Mouse (Mus musculus): Measurements from ENCODE around the gene Zfp628.

Gene Zfp628

DNA sequence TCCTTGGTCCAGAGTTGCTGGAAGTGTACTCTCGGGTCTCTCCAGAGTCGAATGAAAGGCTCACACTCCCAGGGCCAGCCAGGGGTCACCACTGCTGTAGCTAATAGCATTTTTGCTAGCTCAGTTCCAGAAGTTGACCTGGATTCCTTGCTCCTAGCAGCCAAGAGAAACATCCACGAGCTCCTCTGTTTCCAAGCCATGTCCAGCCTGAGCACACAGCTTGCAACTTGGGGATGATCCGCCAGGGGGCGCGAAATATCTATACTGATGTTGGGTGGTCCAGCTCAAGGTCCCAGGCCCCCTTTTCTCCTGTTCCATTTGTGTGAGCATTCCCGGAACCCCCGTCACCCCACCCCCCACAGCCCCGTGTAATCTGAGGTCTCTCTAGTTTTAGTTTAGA is 3.5 kb upstream of the Zfp628 start:
- Histone ChIP-seq H3K4me1 (replicated peaks; ENCODE audit: low read depth, low read length) (peaks cover 77% of the 10 kb centered on the region), H3K36me3 (ENCODE audit: insufficient read depth, low read length) (peaks cover 50% of the 10 kb centered on the region), H3K27me3 (ENCODE audit: insufficient read depth, low read length) (no peaks in the 10 kb centered on the region), H3K9me3 (ENCODE audit: low read length) (no peaks in the 10 kb centered on the region), H3K4me3 (replicated peaks; ENCODE audit: low read length) (peak overlapping the region; percentile 90)
- no peak for TF ChIP-seq POU5F1 (IDR thresholded peaks at IDR 0.05; ENCODE audit: borderline replicate concordance, low read length)
- TF ChIP-seq CTCF (conservative IDR thresholded peaks at IDR 0.05; ENCODE audit: low read length): peak; percentile 72

DNA sequence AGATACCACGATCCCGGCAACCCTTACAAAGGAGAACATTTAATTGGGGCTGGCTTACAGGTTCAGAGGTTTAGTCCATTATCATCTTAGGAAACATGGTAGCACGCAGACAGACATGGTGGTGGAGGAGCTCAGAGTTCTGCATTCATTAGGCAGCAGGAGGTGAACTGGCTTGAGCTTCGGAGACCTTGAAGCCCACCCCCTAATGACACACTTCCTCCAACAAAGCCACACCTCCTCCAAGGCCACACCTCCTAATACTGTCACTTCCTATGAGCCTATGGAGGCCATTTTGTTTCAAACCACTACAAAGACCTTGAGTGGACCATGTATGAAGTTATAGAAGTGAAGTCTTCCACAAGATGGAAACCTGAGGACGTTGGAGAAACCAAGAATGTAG is 2.8 kb upstream of the Zfp628 start:
- TF ChIP-seq POU5F1 (IDR thresholded peaks at IDR 0.05; ENCODE audit: borderline replicate concordance, low read length): no peak
- TF ChIP-seq CTCF (conservative IDR thresholded peaks at IDR 0.05; ENCODE audit: low read length): no peak
- no peak for TF ChIP-seq NANOG (IDR thresholded peaks at IDR 0.05; ENCODE audit: borderline replicate concordance, low read length)
- Histone ChIP-seq H3K4me1 (replicated peaks; ENCODE audit: low read depth, low read length) (peaks cover 77% of the 10 kb centered on the region), H3K4me3 (replicated peaks; ENCODE audit: low read length) (peak overlapping the region; percentile 90), H3K36me3 (ENCODE audit: insufficient read depth, low read length) (peaks cover 54% of the 10 kb centered on the region), H3K9me3 (ENCODE audit: low read length) (no peaks in the 10 kb centered on the region), H3K27me3 (ENCODE audit: insufficient read depth, low read length) (no peaks in the 10 kb centered on the region)

DNA sequence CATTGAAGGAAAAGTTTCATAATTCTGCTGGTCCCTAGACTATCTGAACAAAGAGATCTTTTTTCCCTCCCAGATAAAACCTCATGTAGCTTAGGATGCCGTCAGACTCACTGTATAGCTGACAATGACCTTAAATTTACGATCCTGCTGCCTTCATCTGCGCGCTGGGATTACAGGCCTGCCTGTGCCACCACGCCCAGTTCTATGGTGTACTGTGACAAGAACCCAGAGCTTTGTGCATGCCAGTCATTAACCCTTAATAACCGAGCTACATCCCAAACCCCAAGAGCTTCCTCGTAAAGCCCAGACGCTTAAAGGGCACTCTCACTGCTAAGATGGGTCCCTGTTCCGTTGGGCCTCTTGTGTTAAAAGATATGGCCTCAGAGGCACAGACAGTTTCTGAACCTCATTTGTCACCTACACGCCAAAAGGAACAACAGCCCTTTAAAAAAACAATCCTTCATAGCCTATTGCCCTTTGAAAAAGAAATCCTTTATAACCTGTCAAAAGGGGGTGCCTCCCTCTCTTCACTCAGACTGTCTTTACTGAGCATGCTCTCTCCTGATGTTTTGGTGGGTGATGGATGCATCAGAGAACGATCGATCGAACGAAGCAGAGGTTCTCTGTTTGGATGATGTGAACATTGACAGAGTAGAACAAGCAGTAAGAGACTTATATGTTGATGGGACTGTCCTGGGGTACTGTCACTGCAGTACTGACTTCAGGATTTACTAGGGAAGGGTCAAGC is 826 bp downstream of the Zfp628 start:
- no peaks in the 10 kb centered on the region; the same call in 1 of the 2 replicates for H3K27me3 ChIP-seq (ENCODE audit: insufficient read depth, low read length)
- no peaks in the 10 kb centered on the region for H3K9me3 ChIP-seq (ENCODE audit: low read length)
- peak overlapping the region; percentile 90 for H3K4me3 ChIP-seq (replicated peaks; ENCODE audit: low read length)
- TF ChIP-seq CTCF (conservative IDR thresholded peaks at IDR 0.05; ENCODE audit: low read length) (no peak), NANOG (IDR thresholded peaks at IDR 0.05; ENCODE audit: borderline replicate concordance, low read length) (no peak), POU5F1 (IDR thresholded peaks at IDR 0.05; ENCODE audit: borderline replicate concordance, low read length) (no peak)
- peaks cover 40% of the 10 kb centered on the region for H3K36me3 ChIP-seq (ENCODE audit: insufficient read depth, low read length)
- H3K4me1 ChIP-seq (replicated peaks; ENCODE audit: low read depth, low read length): peaks cover 77% of the 10 kb centered on the region

DNA sequence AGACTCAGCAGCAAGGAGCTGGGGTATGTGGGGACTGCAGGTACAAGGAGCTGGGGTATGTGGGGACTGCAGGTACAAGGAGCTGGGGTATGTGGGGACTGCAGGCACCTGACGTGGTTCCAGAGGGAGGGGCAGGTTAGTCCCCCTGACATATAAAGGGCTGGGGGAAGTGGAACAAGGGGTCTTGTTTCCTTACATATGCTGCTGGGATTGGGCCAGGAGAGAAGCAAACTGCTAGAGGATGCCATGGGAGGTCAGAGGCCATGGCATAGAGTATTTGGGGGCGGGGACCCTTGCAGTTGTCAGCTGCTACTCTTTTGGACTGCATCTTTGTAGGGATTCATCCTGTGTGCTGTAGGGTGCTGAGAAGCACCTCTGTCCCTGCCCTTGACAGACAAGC is 2.5 kb downstream of the Zfp628 start:
- peaks cover 34% of the 10 kb centered on the region for H3K36me3 ChIP-seq (ENCODE audit: insufficient read depth, low read length)

DNA sequence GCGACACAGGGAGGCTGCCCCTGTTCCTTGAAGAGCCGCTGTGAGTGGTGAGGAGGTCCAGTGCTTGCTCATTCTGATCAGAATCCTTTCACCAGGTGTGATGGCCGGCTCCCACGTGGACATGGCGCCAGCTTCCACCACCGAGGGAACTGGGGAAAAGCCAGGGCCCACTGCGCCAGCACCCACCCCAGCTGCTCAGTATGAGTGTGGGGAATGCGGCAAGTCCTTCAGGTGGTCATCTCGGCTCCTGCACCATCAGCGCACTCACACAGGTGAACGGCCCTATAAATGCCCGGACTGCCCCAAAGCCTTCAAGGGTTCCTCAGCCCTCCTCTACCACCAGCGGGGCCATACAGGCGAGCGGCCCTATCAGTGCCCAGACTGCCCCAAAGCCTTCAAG is 3.7 kb downstream of the Zfp628 start:
- H3K27me3 ChIP-seq (ENCODE audit: insufficient read depth, low read length): peaks cover under 1% of the 10 kb centered on the region; the same call in 1 of the 2 replicates
- H3K36me3 ChIP-seq (ENCODE audit: insufficient read depth, low read length): peaks cover 34% of the 10 kb centered on the region
- H3K4me3 ChIP-seq (replicated peaks; ENCODE audit: low read length): peak overlapping the region; percentile 64
- TF ChIP-seq CTCF (conservative IDR thresholded peaks at IDR 0.05; ENCODE audit: low read length): no peak
- no peak for TF ChIP-seq POU5F1 (IDR thresholded peaks at IDR 0.05; ENCODE audit: borderline replicate concordance, low read length)
- TF ChIP-seq NANOG (IDR thresholded peaks at IDR 0.05; ENCODE audit: borderline replicate concordance, low read length): no peak
- peaks cover 88% of the 10 kb centered on the region for H3K4me1 ChIP-seq (replicated peaks; ENCODE audit: low read depth, low read length)
- H3K9me3 ChIP-seq (ENCODE audit: low read length): no peaks in the 10 kb centered on the region

More for the DNA sequence above, 2.5 kb downstream of the Zfp628 start:
- Histone ChIP-seq H3K9me3 (ENCODE audit: low read length) (no peaks in the 10 kb centered on the region), H3K27me3 (ENCODE audit: insufficient read depth, low read length) (no peaks in the 10 kb centered on the region; the same call in 1 of the 2 replicates), H3K4me3 (replicated peaks; ENCODE audit: low read length) (no peak overlapping the region), H3K4me1 (replicated peaks; ENCODE audit: low read depth, low read length) (peaks cover 86% of the 10 kb centered on the region)
- TF ChIP-seq CTCF (conservative IDR thresholded peaks at IDR 0.05; ENCODE audit: low read length): no peak
- no peak for TF ChIP-seq POU5F1 (IDR thresholded peaks at IDR 0.05; ENCODE audit: borderline replicate concordance, low read length)
- TF ChIP-seq NANOG (IDR thresholded peaks at IDR 0.05; ENCODE audit: borderline replicate concordance, low read length): no peak

DNA sequence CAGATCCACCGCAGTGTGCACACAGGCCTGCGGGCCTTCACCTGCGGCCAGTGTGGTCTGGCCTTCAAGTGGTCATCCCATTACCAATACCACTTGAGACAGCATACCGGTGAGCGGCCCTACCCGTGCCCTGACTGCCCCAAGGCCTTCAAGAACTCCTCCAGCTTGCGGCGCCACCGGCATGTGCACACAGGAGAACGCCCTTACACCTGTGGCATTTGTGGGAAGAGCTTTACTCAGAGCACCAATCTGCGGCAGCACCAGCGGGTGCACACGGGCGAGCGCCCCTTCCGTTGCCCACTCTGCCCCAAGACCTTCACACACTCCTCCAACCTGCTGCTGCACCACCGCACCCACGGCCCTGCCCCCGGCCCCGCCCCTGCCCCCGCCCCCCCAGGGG is 4.1 kb downstream of the Zfp628 start:
- peaks cover 88% of the 10 kb centered on the region for H3K4me1 ChIP-seq (replicated peaks; ENCODE audit: low read depth, low read length)
- peaks cover 4% of the 10 kb centered on the region for H3K27me3 ChIP-seq (ENCODE audit: insufficient read depth, low read length)
- no peaks in the 10 kb centered on the region for H3K9me3 ChIP-seq (ENCODE audit: low read length)
- peak overlapping the region; percentile 64 for H3K4me3 ChIP-seq (replicated peaks; ENCODE audit: low read length)
- TF ChIP-seq POU5F1 (IDR thresholded peaks at IDR 0.05; ENCODE audit: borderline replicate concordance, low read length) (no peak), NANOG (IDR thresholded peaks at IDR 0.05; ENCODE audit: borderline replicate concordance, low read length) (no peak), CTCF (conservative IDR thresholded peaks at IDR 0.05; ENCODE audit: low read length) (no peak)
- peaks cover 34% of the 10 kb centered on the region for H3K36me3 ChIP-seq (ENCODE audit: insufficient read depth, low read length)

DNA sequence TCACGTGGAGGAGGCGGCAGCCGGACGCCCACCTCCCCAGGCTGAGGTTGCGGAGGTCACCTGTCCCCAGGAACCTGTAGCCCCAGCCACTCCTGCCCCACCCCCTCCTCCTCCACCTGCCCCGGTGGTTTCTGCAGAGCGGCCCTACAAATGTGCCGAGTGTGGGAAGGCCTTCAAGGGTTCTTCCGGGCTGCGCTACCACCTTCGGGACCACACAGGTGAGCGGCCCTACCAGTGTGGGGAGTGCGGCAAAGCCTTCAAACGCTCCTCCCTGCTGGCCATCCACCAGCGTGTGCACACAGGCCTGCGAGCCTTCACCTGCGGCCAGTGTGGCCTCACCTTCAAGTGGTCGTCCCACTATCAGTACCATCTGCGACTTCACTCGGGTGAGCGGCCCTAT is 5.0 kb downstream of the Zfp628 start:
- Histone ChIP-seq H3K4me1 (replicated peaks; ENCODE audit: low read depth, low read length) (peaks cover 92% of the 10 kb centered on the region), H3K4me3 (replicated peaks; ENCODE audit: low read length) (peak overlapping the region; percentile 74), H3K27me3 (ENCODE audit: insufficient read depth, low read length) (peaks cover 13% of the 10 kb centered on the region), H3K36me3 (ENCODE audit: insufficient read depth, low read length) (peaks cover 34% of the 10 kb centered on the region), H3K9me3 (ENCODE audit: low read length) (no peaks in the 10 kb centered on the region)
- TF ChIP-seq CTCF (conservative IDR thresholded peaks at IDR 0.05; ENCODE audit: low read length): no peak
- TF ChIP-seq NANOG (IDR thresholded peaks at IDR 0.05; ENCODE audit: borderline replicate concordance, low read length): no peak
- no peak for TF ChIP-seq POU5F1 (IDR thresholded peaks at IDR 0.05; ENCODE audit: borderline replicate concordance, low read length)

DNA sequence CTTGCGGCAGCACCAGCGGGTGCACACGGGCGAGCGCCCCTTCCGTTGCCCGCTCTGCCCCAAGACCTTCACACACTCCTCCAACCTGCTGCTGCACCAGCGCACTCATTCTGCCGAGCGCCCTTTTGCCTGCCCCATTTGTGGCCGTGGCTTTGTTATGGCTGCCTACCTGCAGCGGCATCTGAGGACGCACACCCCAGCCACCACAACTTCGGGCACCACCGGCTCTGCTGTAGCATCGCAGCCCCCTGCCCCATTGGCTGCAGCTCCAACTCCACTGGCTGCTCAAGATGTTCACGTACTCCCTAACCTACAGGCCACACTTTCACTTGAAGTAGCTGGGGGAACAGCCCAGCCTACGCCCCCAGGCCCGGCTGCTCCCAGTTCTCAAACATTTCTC is 5.5 kb downstream of the Zfp628 start:
- Histone ChIP-seq H3K36me3 (ENCODE audit: insufficient read depth, low read length) (peaks cover 34% of the 10 kb centered on the region), H3K27me3 (ENCODE audit: insufficient read depth, low read length) (peaks cover 18% of the 10 kb centered on the region), H3K9me3 (ENCODE audit: low read length) (no peaks in the 10 kb centered on the region), H3K4me1 (replicated peaks; ENCODE audit: low read depth, low read length) (peaks cover 97% of the 10 kb centered on the region), H3K4me3 (replicated peaks; ENCODE audit: low read length) (peak overlapping the region; percentile 74)
- TF ChIP-seq CTCF (conservative IDR thresholded peaks at IDR 0.05; ENCODE audit: low read length): no peak
- TF ChIP-seq POU5F1 (IDR thresholded peaks at IDR 0.05; ENCODE audit: borderline replicate concordance, low read length): no peak
